8 mouse cellular contexts compared by ENCODE assay signal in the genomic region with DNA sequence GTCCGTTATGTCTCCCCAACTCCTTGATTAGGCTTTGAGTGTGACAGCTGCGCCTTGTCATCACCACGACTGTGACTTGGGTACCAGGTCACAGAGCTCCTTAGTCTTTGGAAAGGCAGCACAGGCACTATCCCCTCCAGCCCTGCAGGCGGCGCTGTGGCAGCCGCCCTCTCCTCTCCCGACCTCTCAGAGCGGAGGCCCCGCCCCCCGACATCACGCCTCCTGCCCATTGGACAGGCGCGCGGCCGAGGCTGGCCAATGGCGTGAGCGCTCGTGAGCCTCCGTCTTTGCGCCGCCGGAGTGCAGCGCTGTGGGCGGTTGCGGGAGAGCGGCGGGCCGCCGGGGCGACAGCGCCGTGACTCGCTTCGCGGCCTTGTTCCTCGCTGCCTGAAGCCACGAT. TPM values are rescaled to one million over a fixed set of nuclear protein-coding genes. Genes with fewer than 3 reads are reported as not detected.
DNase-seq lines count a peak whose midpoint lies in the region; ATAC-seq lines count a peak whose summit lies in the region.

A gene (plus strand): TSS at position 232 of the 400 bp plus-strand sequence.

- peak; percentile 98 for DNase-seq in adipocyte (ENCODE audit: low spot score)
- DNase-seq in embryo, embryonic 10 days (ENCODE audit: low spot score), result peak; percentile 98
- peak; percentile 99 for DNase-seq in gastrocnemius, postnatal 14 days
- DNase-seq in left cerebral cortex, postnatal 10 days (ENCODE audit: extremely low spot score in 1 of 2, low spot score in 2 of 2), result peak; percentile 96 to 99
- DNase-seq in right cerebral cortex, postnatal 25 days, result peak; percentile 98
- peak; percentile 96 to 97 for DNase-seq in urinary bladder, postnatal 4 days (ENCODE audit: low spot score in 2 of 2)

- ATAC-seq in inflammation-experienced regulatory T-cells, adult 6 months, result peak; percentile 92
- ATAC-seq in megakaryocyte-erythroid progenitor cell, adult 5-6 weeks (replicated peaks; ENCODE audit: low FRiP score, low TSS enrichment, poor library complexity, severe bottlenecking), result peak; percentile 96

- intact Hi-C loops in gastrocnemius, postnatal 14 days (cut with DNase I; ENCODE audit: low total_unique reads), result loop anchor here (10.0 kb wide), 1 partner anchor 410 kb away; no protein-coding TSS in a partner anchor
- intact Hi-C loops in left cerebral cortex, postnatal 10 days (cut with DNase I), result loop anchor here (10.0 kb wide), 1 partner anchor 410 kb away; no protein-coding TSS in a partner anchor

RNA-seq across cellular contexts. Expression of the gene that starts here (rescaled TPM):
- total RNA-seq in gastrocnemius, postnatal 14 days (2021), result 10 to 100 TPM; 36.2 to 39.1 TPM
- 100 to 1,000 TPM; 141 to 184 (median 147) TPM for polyA plus RNA-seq in inflammation-experienced regulatory T-cells, adult 6 months (2017; shearing (Covaris generic))
- 10 to 100 TPM; 50.3 to 52.8 TPM for total RNA-seq in left cerebral cortex, postnatal 10 days (2021)
- 115 and 118 TPM in 2 replicates for total RNA-seq in megakaryocyte-erythroid progenitor cell, adult 5-6 weeks (2014; fragmentation: Nextera tagmentation)
- total RNA-seq in megakaryocyte-erythroid progenitor cell, adult 5-6 weeks (2017), result 67.8 and 111 TPM in 2 replicates

Comparison
In these comparisons a context has a peak if more than half of its experiments do, and no peak if none do; other contexts are left out.
1. Peak in every context shown above with its lines: DNase-seq and ATAC-seq.